Mouse (Mus musculus) cerebellum, adult 2 months (tissue): ENCODE measurements at regions not wholly inside any gene's neighbourhood (a gene's known extent, or its start where the extent isn't known, plus 50 kb on each side); places are given as distances from the start of the nearest gene placed in this dataset.
A peak's percentile ranks its signal among the peaks of the same experiment; 100 is the strongest.

ENCODE experiments used
- DNase-seq, 2 experiments: peaks; one replicate each; pipeline ENCODE4 v3.0.0; 2021
- H3K27ac ChIP-seq: fragments of 200-500 bp; 2 replicates; pipeline ENCODE4 v1.5.1; 2012; ENCODE audit warnings: low read length, control low read depth, inconsistent platforms; ENCODE audit not compliant: insufficient read depth
- H3K27me3 ChIP-seq: fragments of 200-500 bp; 2 replicates; pipeline ENCODE4 v1.6.1; 2012; ENCODE audit warnings: inconsistent platforms, mild to moderate bottlenecking, low read length, moderate library complexity; ENCODE audit not compliant: control insufficient read depth, insufficient read depth
- H3K4me1 ChIP-seq: fragments of 200-500 bp; 2 replicates; pipeline ENCODE4 v1.6.1; 2011; ENCODE audit warnings: low read length; ENCODE audit not compliant: control insufficient read depth, insufficient read depth
- H3K4me3 ChIP-seq: fragments of 200-500 bp; replicated peaks from 2 replicates; pipeline ENCODE3; 2011; ENCODE audit warnings: mild to moderate bottlenecking, low read depth, low read length, control low read depth; ENCODE audit not compliant: insufficient read depth
- CTCF ChIP-seq: fragments of 200-500 bp; IDR thresholded peaks from 2 replicates; pipeline ENCODE4 v1.5.1; 2011; ENCODE audit warnings: low read depth, mild to moderate bottlenecking, control low read depth, low read length, moderate library complexity, borderline replicate concordance; ENCODE audit not compliant: insufficient read depth
- POLR2A ChIP-seq: fragments of 200-500 bp; IDR thresholded peaks from 2 replicates; pipeline ENCODE4 v1.6.1; 2011; ENCODE audit warnings: low read length, control low read depth, borderline replicate concordance; ENCODE audit not compliant: insufficient read depth
- WGBS: fragments of 180-500 bp; shearing (Covaris S2); methylation state at CpG from one replicate; pipeline ENCODE4 v1.1.7; 2018; 5-methylcytosine and 5-hydroxymethylcytosine counted together

DNA sequence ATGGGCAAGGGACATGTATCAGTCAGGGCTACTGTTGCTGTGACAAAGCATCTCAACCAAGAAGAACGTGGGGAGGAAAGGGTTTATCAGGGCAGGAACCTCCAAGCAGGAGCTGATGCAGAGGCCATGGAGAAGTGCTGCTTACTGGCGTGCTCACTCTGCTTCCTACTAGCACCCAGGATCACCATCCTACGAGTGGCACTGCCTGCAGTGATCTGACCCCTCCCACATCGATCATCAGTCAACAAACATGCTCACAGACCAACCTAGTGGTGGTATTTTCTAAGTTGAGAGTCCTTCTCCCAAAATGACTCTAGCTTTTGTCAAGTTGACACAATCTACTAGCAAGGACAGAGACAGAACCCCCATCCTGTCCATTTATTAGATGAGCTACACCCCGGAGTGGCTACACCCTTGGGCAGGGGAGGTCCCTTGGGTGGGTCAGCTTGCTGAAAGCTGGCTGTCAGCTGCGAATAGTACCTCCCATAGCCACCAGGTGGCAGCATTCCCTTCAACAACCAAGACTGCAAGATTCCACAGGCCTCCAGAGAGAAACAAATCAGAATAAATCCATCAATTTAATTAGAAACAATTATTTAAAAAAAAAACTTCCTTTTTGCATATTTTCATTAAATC is 99.9 kb upstream of the Ralgapa2 start:
- Histone ChIP-seq H3K4me1 (no peaks in the 10 kb centered on the region), H3K27ac (no peak overlapping the region), H3K27me3 (no peaks in the 10 kb centered on the region), H3K4me3 (no peak overlapping the region)
- 37% methylated on average over 6 of the region's 6 CpGs for WGBS
- DNase-seq: peak; percentile 31 to 56
- TF ChIP-seq CTCF (peak; percentile 68), POLR2A (no peak)

DNA sequence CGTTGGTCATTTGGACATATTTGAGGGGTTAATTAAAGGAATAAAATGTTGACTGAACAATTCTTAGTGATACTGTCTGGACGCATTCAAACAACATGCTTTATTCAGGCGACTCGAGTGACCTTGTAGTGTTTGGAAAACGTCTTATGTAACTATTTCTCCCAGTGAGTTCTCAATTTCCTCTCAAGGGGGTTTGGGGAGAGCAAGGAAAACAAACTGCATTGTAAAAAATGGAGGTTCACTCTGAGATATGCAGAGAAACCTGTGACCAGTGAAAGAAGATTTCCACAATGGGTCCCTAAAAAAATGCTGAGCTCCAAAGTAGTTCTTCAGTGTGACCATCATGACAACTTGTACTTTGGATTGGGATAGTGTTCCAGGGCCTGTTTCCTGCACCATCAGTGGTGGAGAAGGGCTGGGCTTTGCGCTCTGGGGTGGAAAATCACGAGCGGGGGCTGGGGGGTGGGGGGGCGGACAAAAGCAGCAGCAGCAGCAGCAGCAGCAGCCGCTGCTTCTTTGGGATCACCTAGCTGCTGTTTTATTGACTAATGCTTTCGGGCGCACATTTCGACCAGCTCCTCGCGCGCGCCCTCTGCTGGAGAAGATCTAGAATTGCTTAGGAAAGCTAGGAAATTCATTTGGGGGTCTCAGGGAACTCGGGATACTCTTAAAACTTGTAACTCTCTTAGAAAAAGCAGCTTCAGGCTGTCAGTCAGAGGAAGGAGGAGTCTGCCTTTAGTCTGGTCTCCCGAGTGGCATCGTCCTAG is 100.6 kb upstream of the Ralgapa2 start:
- H3K4me1 ChIP-seq: no peaks in the 10 kb centered on the region
- no peaks in the 10 kb centered on the region for H3K27me3 ChIP-seq
- WGBS: 8% methylated on average over 20 of the region's 20 CpGs
- DNase-seq: peak; percentile 22 to 29
- TF ChIP-seq POLR2A (no peak), CTCF (peak; percentile 58; the same call in 1 of the 2 replicates)
- H3K4me3 ChIP-seq: no peak overlapping the region
- no peak overlapping the region for H3K27ac ChIP-seq

DNA sequence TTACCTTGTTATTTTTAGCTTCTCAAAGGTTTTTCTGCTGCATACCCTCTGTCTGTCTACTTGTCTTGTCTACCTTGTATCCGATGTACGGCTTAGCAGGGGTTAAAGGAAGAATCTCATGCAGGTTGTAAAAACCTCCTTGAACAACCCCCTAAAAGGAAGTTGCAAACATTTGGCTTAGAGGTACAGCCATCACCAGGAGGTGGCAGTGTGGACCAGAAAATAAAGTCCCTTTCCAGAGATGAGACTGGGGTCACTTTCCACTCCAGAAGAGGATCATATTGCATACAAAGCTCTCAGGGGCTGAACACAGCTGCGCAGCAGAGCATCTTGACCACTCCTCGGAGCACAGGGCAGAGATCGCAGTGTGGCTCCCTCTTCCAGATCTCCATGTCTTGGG is 109.0 kb upstream of the Ralgapa2 start:
- H3K4me1 ChIP-seq: no peaks in the 10 kb centered on the region; the same call in 1 of the 2 replicates
- 15% methylated on average over 5 of the region's 5 CpGs for WGBS

DNA sequence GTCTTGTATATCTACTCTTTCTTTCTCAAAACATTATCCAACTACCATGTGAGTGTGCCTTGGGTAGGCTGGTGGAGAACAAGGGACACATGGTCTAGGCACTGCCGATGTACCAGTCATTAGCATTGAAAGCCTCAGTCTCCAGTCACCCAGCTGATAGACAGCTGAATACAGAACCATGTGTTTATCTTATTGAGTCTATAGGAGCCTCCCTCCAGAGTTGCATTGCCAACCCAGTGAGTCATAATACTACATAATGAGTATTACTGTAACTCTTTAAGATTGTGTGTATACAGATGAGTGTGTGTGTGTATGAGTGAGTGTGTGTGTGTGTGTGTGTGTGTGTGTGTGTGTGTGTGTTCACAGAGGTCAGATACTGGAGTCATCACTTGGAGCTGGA is 110.9 kb upstream of the Ralgapa2 start:
- Histone ChIP-seq H3K27me3 (no peaks in the 10 kb centered on the region), H3K4me3 (no peak overlapping the region), H3K27ac (no peak overlapping the region), H3K4me1 (no peaks in the 10 kb centered on the region; the same call in 1 of the 2 replicates)
- DNase-seq: no peak
- WGBS: 92% methylated on average over 1 of the region's 1 CpGs
- TF ChIP-seq CTCF (no peak), POLR2A (no peak)

More for the DNA sequence above, 109.0 kb upstream of the Ralgapa2 start:
- H3K4me3 ChIP-seq: no peak overlapping the region
- H3K27me3 ChIP-seq: no peaks in the 10 kb centered on the region
- DNase-seq: no peak
- H3K27ac ChIP-seq: no peak overlapping the region
- TF ChIP-seq CTCF (peak; percentile 33; the same call in 1 of the 2 replicates), POLR2A (no peak)

DNA sequence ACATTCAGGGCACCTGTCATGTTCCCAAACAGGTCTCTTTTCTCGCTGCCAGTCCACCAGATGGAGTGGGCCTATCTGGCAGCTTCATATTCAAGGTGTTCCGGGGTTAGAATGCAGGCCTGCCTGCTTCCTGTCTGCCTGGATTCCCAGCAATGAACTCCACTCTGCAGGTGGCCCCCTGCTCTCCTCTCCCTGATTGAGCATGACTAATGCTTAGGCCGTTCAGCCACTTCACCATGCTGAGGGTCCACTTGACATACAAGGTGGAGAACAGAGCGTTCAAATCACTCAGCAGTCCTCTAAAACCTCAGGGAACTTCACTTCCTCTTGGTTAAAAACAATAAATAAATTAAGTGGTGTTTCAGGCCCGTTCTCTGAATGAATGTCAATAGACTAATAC is 112.1 kb upstream of the Ralgapa2 start:
- 19% methylated on average over 5 of the region's 5 CpGs for WGBS

DNA sequence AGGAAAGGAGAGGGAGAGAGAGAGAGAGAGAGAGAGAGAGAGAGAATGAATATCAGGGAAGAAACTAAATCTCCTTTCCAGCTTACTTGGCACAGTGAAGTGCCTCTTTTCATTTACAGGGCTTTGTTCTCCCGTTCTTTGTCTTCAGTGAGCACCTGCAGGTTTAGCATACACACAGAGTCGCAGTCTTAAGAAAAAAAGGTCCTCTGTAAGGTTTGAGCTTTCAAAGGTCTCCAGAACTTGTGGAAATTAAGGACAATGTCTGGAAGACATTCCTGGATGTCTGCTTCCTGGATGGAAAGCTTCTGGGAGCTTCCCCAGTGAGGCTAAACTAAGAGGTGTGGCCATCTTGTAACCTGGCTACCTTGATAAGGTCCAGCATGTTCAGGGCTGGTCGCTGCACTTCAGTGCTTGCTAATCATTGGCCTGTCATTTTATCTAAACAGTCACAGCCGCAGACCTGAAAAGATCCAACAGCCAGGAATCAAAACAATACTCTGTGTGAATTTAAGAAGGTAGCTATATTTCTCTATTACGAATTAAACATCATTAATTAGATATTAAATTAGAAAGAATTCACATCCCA is 113.1 kb upstream of the Ralgapa2 start:
- H3K27ac ChIP-seq: no peak overlapping the region

More for the DNA sequence above, 112.1 kb upstream of the Ralgapa2 start:
- no peak for TF ChIP-seq POLR2A
- TF ChIP-seq CTCF: no peak
- H3K4me1 ChIP-seq: no peaks in the 10 kb centered on the region; the same call in 1 of the 2 replicates
- no peaks in the 10 kb centered on the region for H3K27me3 ChIP-seq
- no peak for DNase-seq
- H3K27ac ChIP-seq: no peak overlapping the region
- no peak overlapping the region for H3K4me3 ChIP-seq

DNA sequence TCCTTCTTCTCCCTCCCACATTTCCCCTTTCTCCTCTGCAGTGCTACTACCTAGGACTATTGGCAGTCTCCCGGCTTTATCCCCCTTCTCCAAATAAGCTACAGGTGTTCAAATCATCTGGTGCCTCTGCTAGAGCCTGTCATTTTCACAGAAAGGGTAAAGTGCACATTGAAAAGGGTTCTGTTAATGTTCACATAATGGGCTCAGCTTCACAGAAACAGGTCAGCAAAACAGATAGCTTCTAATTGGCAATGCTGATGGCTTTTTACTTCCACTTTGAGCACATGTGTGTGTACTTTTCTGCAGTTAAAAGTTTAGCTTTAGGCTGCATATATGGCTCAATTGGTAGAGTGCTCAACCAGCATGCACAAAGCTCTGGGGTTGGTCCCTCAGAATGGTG is 114.4 kb upstream of the Ralgapa2 start:
- DNase-seq: no peak
- WGBS: 68% methylated on average over 1 of the region's 1 CpGs
- Histone ChIP-seq H3K27me3 (no peaks in the 10 kb centered on the region), H3K4me1 (no peaks in the 10 kb centered on the region; the same call in 1 of the 2 replicates), H3K27ac (no peak overlapping the region), H3K4me3 (no peak overlapping the region)
- no peak for TF ChIP-seq CTCF
- TF ChIP-seq POLR2A: no peak

More for the DNA sequence above, 113.1 kb upstream of the Ralgapa2 start:
- Histone ChIP-seq H3K4me1 (no peaks in the 10 kb centered on the region; the same call in 1 of the 2 replicates), H3K4me3 (no peak overlapping the region), H3K27me3 (no peaks in the 10 kb centered on the region)
- no peak for DNase-seq
- 47% methylated on average over 5 of the region's 5 CpGs for WGBS
- TF ChIP-seq CTCF (no peak), POLR2A (no peak)
